Mouse (Mus musculus): Measurements from ENCODE around the gene Adam19. TPM values are rescaled to one million over a fixed set of nuclear protein-coding genes. Genes with fewer than 3 reads are reported as not detected.

The Adam19 gene
- total RNA-seq, 2 experiments from 2014 or later, result 34.4 to 36.0 TPM

Small RNA genes within 50 kb of the gene (microRNA-seq; reads per million reads assigned to microRNA genes)
- 0 reads per million in 2 experiments for gene Mir7239
- 0 to 0.20 reads per million in 2 experiments for gene Mir8100

Other genes starting within 250 kb of the Adam19 start
- gene Clint1, start 203.9 kb upstream of the Adam19 start, total RNA-seq (2021), result 10 to 100 TPM; 39.7 to 46.6 TPM
- gene Lsm11, start 111.1 kb upstream of the Adam19 start, total RNA-seq (2021), result 100 to 1,000 TPM; 153 to 154 TPM
- gene Thg1l, start 100.5 kb upstream of the Adam19 start, total RNA-seq (2021), result 10 to 100 TPM; 12.9 to 13.5 TPM
- under 1 TPM; 0.18 to 0.29 TPM for gene Sox30, start 75.7 kb upstream of the Adam19 start, total RNA-seq (2021)
- 1 to 10 TPM; 3.6 to 3.7 TPM for gene Gm12166, start 3.7 kb upstream of the Adam19 start, total RNA-seq (2021)
- gene Nipal4, start 110.5 kb downstream of the Adam19 start, total RNA-seq (2021), result under 1 TPM; 0.58 to 0.59 TPM
- gene Fndc9, start 179.5 kb downstream of the Adam19 start, total RNA-seq (2021), result 1 to 10 TPM; 6.2 to 7.5 TPM